Mouse (Mus musculus): ENCODE results near the gene Nkd2. TPM values are rescaled to one million over a fixed set of nuclear protein-coding genes. Genes with fewer than 3 reads are reported as not detected.

The Nkd2 gene
- polyA plus RNA-seq, 1 experiment from 2014 or later = 49.9 TPM

- Histone ChIP-seq H3K36me3 (ENCODE audit: control insufficient read depth, insufficient read depth, low read length) (no peaks in the 10 kb centered on the region), H3K9ac (ENCODE audit: low read length) (no peak overlapping the region), H3K27me3 (ENCODE audit: control insufficient read depth, insufficient read depth, low read length) (no peaks in the 10 kb centered on the region), H3K9me3 (ENCODE audit: control insufficient read depth, low read length) (no peaks in the 10 kb centered on the region), H3K4me1 (ENCODE audit: control insufficient read depth, insufficient read depth, low read length) (no peaks in the 10 kb centered on the region), H3K27ac (replicated peaks; ENCODE audit: low read depth, low read length) (no peak overlapping the region), H3K4me2 (ENCODE audit: low read depth, severe bottlenecking) (no peak overlapping the region), H3K4me3 (ENCODE audit: low read depth, low read length) (no peak overlapping the region)
- 90% methylated on average over 2 of the region's 2 CpGs for WGBS
- no peak for DNase-seq (ENCODE audit: low spot score)
- ATAC-seq (ENCODE audit: insufficient number of reproducible peaks, low FRiP score, low TSS enrichment, low read depth) = no peak
Measured at GRCm38 (mm10) chr13:73872159-73872558, 24.7 kb upstream of the Nkd2 start.

DNA sequence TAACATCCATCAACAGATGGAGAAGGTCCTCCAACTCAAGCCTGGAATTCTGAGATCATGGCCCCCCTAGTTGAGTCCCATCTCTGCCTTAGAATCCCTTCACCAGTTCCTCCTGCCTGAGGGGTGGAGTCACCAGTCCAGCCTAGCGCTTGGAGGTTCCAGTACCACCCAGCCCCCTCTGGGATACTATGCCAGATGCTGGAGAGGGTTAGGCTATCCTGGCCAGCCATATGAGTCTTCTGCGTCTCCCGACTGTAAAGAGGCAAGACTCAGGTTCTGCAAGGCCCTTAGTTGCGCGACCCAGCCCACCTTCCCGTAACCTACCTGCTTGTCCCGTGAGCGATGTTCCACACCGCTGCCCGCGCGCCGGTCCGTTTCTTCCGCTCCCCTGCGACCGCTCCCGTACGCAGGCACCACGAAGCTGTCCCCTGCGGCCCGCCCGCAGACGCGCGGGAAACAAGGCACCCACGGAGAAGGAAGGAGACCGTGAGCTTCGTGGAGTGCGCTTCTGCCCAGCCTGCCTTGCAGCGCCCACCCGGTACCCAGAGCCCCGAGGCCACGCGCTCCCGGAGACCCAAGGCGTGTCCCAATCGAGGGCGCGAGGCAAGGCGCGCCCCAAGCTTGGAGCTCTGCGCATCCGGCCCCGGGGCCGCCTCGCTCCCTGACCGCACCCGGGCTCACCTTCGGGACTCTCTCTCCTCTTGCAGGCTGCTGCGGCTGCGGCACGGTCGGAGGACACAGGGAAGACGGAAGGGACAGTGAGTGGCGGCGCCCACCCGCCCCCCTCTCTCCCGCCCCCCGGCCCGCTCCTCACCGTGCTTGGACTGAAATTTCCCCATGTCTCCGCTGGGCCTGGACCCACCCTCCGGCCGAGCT lies 604 bp downstream of the Nkd2 start:
- H3K4me2 ChIP-seq (ENCODE audit: low read depth, severe bottlenecking) = peak overlapping the region; percentile 72
- under 1% methylated on average over 54 of the region's 65 CpGs for WGBS
- peak overlapping the region; percentile 90 for H3K9ac ChIP-seq (ENCODE audit: low read length)
- peak; percentile 61 for DNase-seq (ENCODE audit: low spot score)
- H3K4me1 ChIP-seq (ENCODE audit: control insufficient read depth, insufficient read depth, low read length) = peaks cover 18% of the 10 kb centered on the region
- no peaks in the 10 kb centered on the region for H3K9me3 ChIP-seq (ENCODE audit: control insufficient read depth, low read length)
- 0 out of 2 replicates have a peak overlapping the region, but pooled peaks have one; percentile 36 for H3K27ac ChIP-seq (replicated peaks; ENCODE audit: low read depth, low read length)
- peaks cover 3% of the 10 kb centered on the region; the same call in 1 of the 2 replicates for H3K27me3 ChIP-seq (ENCODE audit: control insufficient read depth, insufficient read depth, low read length)
- peak overlapping the region; percentile 60 for H3K4me3 ChIP-seq (ENCODE audit: low read depth, low read length)
- peak; percentile 36; the same call in 1 of the 2 replicates for ATAC-seq (ENCODE audit: insufficient number of reproducible peaks, low FRiP score, low TSS enrichment, low read depth)
- no peaks in the 10 kb centered on the region; the same call in 1 of the 2 replicates for H3K36me3 ChIP-seq (ENCODE audit: control insufficient read depth, insufficient read depth, low read length)

GRCm38 (mm10) chr13:73842696-73843095 lies 4.7 kb downstream of the Nkd2 start:
- H3K4me2 ChIP-seq (ENCODE audit: low read depth, severe bottlenecking) = no peak overlapping the region
- no peak overlapping the region for H3K27ac ChIP-seq (replicated peaks; ENCODE audit: low read depth, low read length)
- no peaks in the 10 kb centered on the region; the same call in 1 of the 2 replicates for H3K36me3 ChIP-seq (ENCODE audit: control insufficient read depth, insufficient read depth, low read length)
- H3K9me3 ChIP-seq (ENCODE audit: control insufficient read depth, low read length) = no peaks in the 10 kb centered on the region
- no peak overlapping the region for H3K9ac ChIP-seq (ENCODE audit: low read length)
- H3K4me1 ChIP-seq (ENCODE audit: control insufficient read depth, insufficient read depth, low read length) = peaks cover 29% of the 10 kb centered on the region
- H3K27me3 ChIP-seq (ENCODE audit: control insufficient read depth, insufficient read depth, low read length) = no peaks in the 10 kb centered on the region
- ATAC-seq (ENCODE audit: insufficient number of reproducible peaks, low FRiP score, low TSS enrichment, low read depth) (no peak), DNase-seq (ENCODE audit: low spot score) (no peak)
- H3K4me3 ChIP-seq (ENCODE audit: low read depth, low read length) = no peak overlapping the region

GRCm38 (mm10) chr13:73839740-73840139 lies 7.7 kb downstream of the Nkd2 start:
- Histone ChIP-seq H3K9me3 (ENCODE audit: control insufficient read depth, low read length) (no peaks in the 10 kb centered on the region), H3K36me3 (ENCODE audit: control insufficient read depth, insufficient read depth, low read length) (no peaks in the 10 kb centered on the region; the same call in 1 of the 2 replicates), H3K4me3 (ENCODE audit: low read depth, low read length) (no peak overlapping the region), H3K27ac (replicated peaks; ENCODE audit: low read depth, low read length) (no peak overlapping the region), H3K4me2 (ENCODE audit: low read depth, severe bottlenecking) (no peak overlapping the region), H3K4me1 (ENCODE audit: control insufficient read depth, insufficient read depth, low read length) (peaks cover 40% of the 10 kb centered on the region), H3K27me3 (ENCODE audit: control insufficient read depth, insufficient read depth, low read length) (no peaks in the 10 kb centered on the region), H3K9ac (ENCODE audit: low read length) (no peak overlapping the region)
- WGBS = 48% methylated on average over 4 of the region's 4 CpGs
- DNase-seq (ENCODE audit: low spot score) (peak; percentile 48), ATAC-seq (ENCODE audit: insufficient number of reproducible peaks, low FRiP score, low TSS enrichment, low read depth) (no peak)

GRCm38 (mm10) chr13:73839137-73839548 lies 8.3 kb downstream of the Nkd2 start:
- no peak overlapping the region for H3K4me2 ChIP-seq (ENCODE audit: low read depth, severe bottlenecking)
- WGBS = 81% methylated on average over 11 of the region's 11 CpGs
- ATAC-seq (ENCODE audit: insufficient number of reproducible peaks, low FRiP score, low TSS enrichment, low read depth) = no peak
- DNase-seq (ENCODE audit: low spot score) = no peak
- H3K36me3 ChIP-seq (ENCODE audit: control insufficient read depth, insufficient read depth, low read length) = no peaks in the 10 kb centered on the region
- no peaks in the 10 kb centered on the region for H3K9me3 ChIP-seq (ENCODE audit: control insufficient read depth, low read length)
- H3K4me3 ChIP-seq (ENCODE audit: low read depth, low read length) = no peak overlapping the region
- peaks cover 42% of the 10 kb centered on the region for H3K4me1 ChIP-seq (ENCODE audit: control insufficient read depth, insufficient read depth, low read length)
- no peak overlapping the region for H3K27ac ChIP-seq (replicated peaks; ENCODE audit: low read depth, low read length)
- H3K27me3 ChIP-seq (ENCODE audit: control insufficient read depth, insufficient read depth, low read length) = no peaks in the 10 kb centered on the region
- H3K9ac ChIP-seq (ENCODE audit: low read length) = no peak overlapping the region

- Histone ChIP-seq H3K9me3 (ENCODE audit: control insufficient read depth, low read length) (no peaks in the 10 kb centered on the region), H3K27me3 (ENCODE audit: control insufficient read depth, insufficient read depth, low read length) (no peaks in the 10 kb centered on the region), H3K4me3 (ENCODE audit: low read depth, low read length) (no peak overlapping the region), H3K4me1 (ENCODE audit: control insufficient read depth, insufficient read depth, low read length) (peaks cover 56% of the 10 kb centered on the region), H3K4me2 (ENCODE audit: low read depth, severe bottlenecking) (no peak overlapping the region), H3K9ac (ENCODE audit: low read length) (no peak overlapping the region), H3K27ac (replicated peaks; ENCODE audit: low read depth, low read length) (no peak overlapping the region), H3K36me3 (ENCODE audit: control insufficient read depth, insufficient read depth, low read length) (no peaks in the 10 kb centered on the region)
- DNase-seq (ENCODE audit: low spot score) = no peak
- 90% methylated on average over 8 of the region's 8 CpGs for WGBS
- ATAC-seq (ENCODE audit: insufficient number of reproducible peaks, low FRiP score, low TSS enrichment, low read depth) = no peak
Measured at GRCm38 (mm10) chr13:73837708-73838107, 9.7 kb downstream of the Nkd2 start.

GRCm38 (mm10) chr13:73836491-73836890 lies 10.9 kb downstream of the Nkd2 start:
- DNase-seq (ENCODE audit: low spot score) (no peak), ATAC-seq (ENCODE audit: insufficient number of reproducible peaks, low FRiP score, low TSS enrichment, low read depth) (no peak)
- Histone ChIP-seq H3K4me1 (ENCODE audit: control insufficient read depth, insufficient read depth, low read length) (peaks cover 62% of the 10 kb centered on the region), H3K36me3 (ENCODE audit: control insufficient read depth, insufficient read depth, low read length) (no peaks in the 10 kb centered on the region), H3K4me2 (ENCODE audit: low read depth, severe bottlenecking) (no peak overlapping the region), H3K9me3 (ENCODE audit: control insufficient read depth, low read length) (no peaks in the 10 kb centered on the region), H3K27ac (replicated peaks; ENCODE audit: low read depth, low read length) (peak overlapping the region; percentile 72), H3K27me3 (ENCODE audit: control insufficient read depth, insufficient read depth, low read length) (no peaks in the 10 kb centered on the region), H3K4me3 (ENCODE audit: low read depth, low read length) (no peak overlapping the region), H3K9ac (ENCODE audit: low read length) (no peak overlapping the region)
- WGBS = 73% methylated on average over 6 of the region's 6 CpGs

- no peak for ATAC-seq (ENCODE audit: insufficient number of reproducible peaks, low FRiP score, low TSS enrichment, low read depth)
Measured at GRCm38 (mm10) chr13:73835791-73836190, 11.6 kb downstream of the Nkd2 start.

More at GRCm38 (mm10) chr13:73835791-73836190, 11.6 kb downstream of the Nkd2 start:
- Histone ChIP-seq H3K9me3 (ENCODE audit: control insufficient read depth, low read length) (no peaks in the 10 kb centered on the region), H3K9ac (ENCODE audit: low read length) (no peak overlapping the region), H3K27ac (replicated peaks; ENCODE audit: low read depth, low read length) (peak overlapping the region; percentile 72), H3K4me2 (ENCODE audit: low read depth, severe bottlenecking) (no peak overlapping the region), H3K4me3 (ENCODE audit: low read depth, low read length) (no peak overlapping the region), H3K36me3 (ENCODE audit: control insufficient read depth, insufficient read depth, low read length) (no peaks in the 10 kb centered on the region), H3K27me3 (ENCODE audit: control insufficient read depth, insufficient read depth, low read length) (no peaks in the 10 kb centered on the region), H3K4me1 (ENCODE audit: control insufficient read depth, insufficient read depth, low read length) (peaks cover 62% of the 10 kb centered on the region)
- WGBS = 16% methylated on average over 4 of the region's 4 CpGs
- peak; percentile 42 for DNase-seq (ENCODE audit: low spot score)

All from limb, embryonic 11.5 days (tissue).